Mouse (Mus musculus): ENCODE measurements around the gene Glcci1.

GRCm38 (mm10) chr6:8467667-8468337 lies 41.6 kb upstream of the Glcci1 start:
- TF ChIP-seq POLR2A (IDR thresholded peaks at IDR 0.05; ENCODE audit: insufficient read depth, low read length) (no peak), CTCF (IDR thresholded peaks at IDR 0.05; ENCODE audit: low read depth, low read length) (no peak), EP300 (IDR thresholded peaks at IDR 0.05; ENCODE audit: insufficient read depth, low read depth, low read length) (no peak)

Measured in ES-Bruce4 (cell line).